Mouse (Mus musculus) CH12.LX (cell line): ENCODE data around the gene Atp5d. TPM values are rescaled to one million over a fixed set of nuclear protein-coding genes. Genes with fewer than 3 reads are reported as not detected.

ENCODE experiments used
- DNase-seq: peaks from one replicate; pipeline ENCODE4 v3.0.0-alpha.2; 2013; ENCODE audit errors: extremely low read depth
- H3K27ac ChIP-seq: 2 replicates; pipeline ENCODE4 v1.5.1; 2012; ENCODE audit warnings: low read depth, mild to moderate bottlenecking, control low read depth, moderate library complexity; ENCODE audit not compliant: insufficient read depth
- H3K27me3 ChIP-seq: replicated peaks from 2 replicates; pipeline ENCODE3; 2012; ENCODE audit warnings: inconsistent platforms
- H3K36me3 ChIP-seq, 2 experiments: replicated peaks in 1 of 2; 2 replicates each; pipeline versions ENCODE3 to v1.6.1; 2012; ENCODE audit warnings: inconsistent platforms in 1 of 2, low read length in 1 of 2, mild to moderate bottlenecking in 1 of 2, mixed read lengths in 1 of 2, moderate library complexity in 1 of 2; ENCODE audit not compliant: control insufficient read depth in 1 of 2, insufficient read depth in 1 of 2
- H3K4me1 ChIP-seq, 2 experiments: 2 replicates each; pipeline ENCODE4 v1.6.1; 2012; ENCODE audit warnings: inconsistent platforms in 1 of 2, moderate library complexity in 1 of 2; ENCODE audit not compliant: insufficient read depth in 2 of 2, control insufficient read depth in 1 of 2
- H3K4me2 ChIP-seq: 2 replicates; pipeline ENCODE4 v1.6.1; 2012; ENCODE audit warnings: low read depth, mild to moderate bottlenecking, control low read depth; ENCODE audit not compliant: poor library complexity, insufficient read depth, severe bottlenecking
- H3K4me3 ChIP-seq, 3 experiments: fragments of 150-350 bp in 1 of 3; sonication (generic) in 1 of 3; replicated peaks in 1 of 3; 2 replicates each; pipeline versions ENCODE3 to v1.5.1; 2011 to 2012; ENCODE audit warnings: low read depth in 2 of 3, low read length in 2 of 3, mild to moderate bottlenecking in 2 of 3, moderate library complexity in 2 of 3, control low read depth in 1 of 3, improper control_type of control experiment in 1 of 3, inconsistent platforms in 1 of 3, mixed read lengths in 1 of 3; ENCODE audit not compliant: poor library complexity in 1 of 3
- H3K79me2 ChIP-seq: replicated peaks from 2 replicates; pipeline ENCODE4 v1.6.1; 2012; ENCODE audit warnings: mild to moderate bottlenecking, moderate library complexity; ENCODE audit not compliant: control insufficient read depth, poor library complexity, insufficient read depth, severe bottlenecking; ENCODE audit errors: extremely low read depth
- H3K9ac ChIP-seq: 2 replicates; pipeline ENCODE4 v1.6.1; 2012; ENCODE audit warnings: low read depth, mild to moderate bottlenecking, control low read depth, moderate library complexity; ENCODE audit not compliant: insufficient read depth
- H3K9me3 ChIP-seq: replicated peaks from 2 replicates; pipeline ENCODE3; 2012; ENCODE audit warnings: low read length, inconsistent platforms, mixed read lengths
- BHLHE40 ChIP-seq: IDR thresholded peaks from 2 replicates; pipeline ENCODE4 v1.6.1; 2011; ENCODE audit warnings: mild to moderate bottlenecking, low read depth, low read length, improper control_type of control experiment
- ETS1 ChIP-seq: conservative IDR thresholded peaks from 2 replicates; pipeline ENCODE4 v1.6.1; 2012; ENCODE audit warnings: low read depth, mild to moderate bottlenecking, inconsistent platforms, low read length, improper control_type of control experiment, moderate library complexity
- HCFC1 ChIP-seq: IDR thresholded peaks from 2 replicates; pipeline ENCODE4 v1.6.1; 2012; ENCODE audit warnings: low read depth, mild to moderate bottlenecking, inconsistent platforms, low read length, improper control_type of control experiment
- KAT2A ChIP-seq: IDR thresholded peaks from 2 replicates; pipeline ENCODE4 v1.6.1; 2012; ENCODE audit warnings: low read length, improper control_type of control experiment, inconsistent platforms; ENCODE audit not compliant: insufficient replicate concordance
- MAZ ChIP-seq: IDR thresholded peaks from 2 replicates; pipeline ENCODE4 v1.6.1; 2012; ENCODE audit warnings: low read depth, mild to moderate bottlenecking, inconsistent platforms, low read length, improper control_type of control experiment, moderate library complexity
- MYC ChIP-seq: IDR thresholded peaks from 2 replicates; pipeline ENCODE4 v1.6.1; 2011; ENCODE audit warnings: low read depth, mild to moderate bottlenecking, improper control_type of control experiment, low read length
- POLR2A ChIP-seq: IDR thresholded peaks from 2 replicates; pipeline ENCODE4 v1.6.1; 2011; ENCODE audit warnings: low read depth, mild to moderate bottlenecking, improper control_type of control experiment, low read length
- POLR2AphosphoS2 ChIP-seq: IDR thresholded peaks from 2 replicates; pipeline ENCODE4 v1.6.1; 2011; ENCODE audit warnings: low read depth, low read length, improper control_type of control experiment
- SIN3A ChIP-seq: IDR thresholded peaks from 2 replicates; pipeline ENCODE4 v1.6.1; 2012; ENCODE audit warnings: low read length, improper control_type of control experiment, inconsistent platforms
- TBP ChIP-seq: conservative IDR thresholded peaks from 2 replicates; pipeline ENCODE4 v1.6.1; 2011; ENCODE audit warnings: low read depth, low read length, improper control_type of control experiment
- UBTF ChIP-seq: IDR thresholded peaks from 2 replicates; pipeline ENCODE4 v1.6.1; 2012; ENCODE audit warnings: low read depth, mild to moderate bottlenecking, inconsistent platforms, low read length, improper control_type of control experiment, moderate library complexity
- ZC3H11A ChIP-seq: IDR thresholded peaks from 2 replicates; pipeline ENCODE4 v1.6.1; 2012; ENCODE audit warnings: low read depth, mild to moderate bottlenecking, inconsistent platforms, low read length, improper control_type of control experiment
- ZKSCAN1 ChIP-seq: IDR thresholded peaks from 2 replicates; pipeline ENCODE4 v1.6.1; 2012; ENCODE audit warnings: low read depth, inconsistent platforms, low read length, improper control_type of control experiment, borderline replicate concordance
- ZMIZ1 ChIP-seq: IDR thresholded peaks from 2 replicates; pipeline ENCODE4 v1.6.1; 2012; ENCODE audit warnings: low read depth, mild to moderate bottlenecking, inconsistent platforms, low read length, improper control_type of control experiment
- dilution Hi-C: fragments of 300-500 bp; cut with MboI; formaldehyde crosslinking; loops from 2 replicates; pipeline ENCODE4 v1.14.3; 2020; ENCODE audit warnings: low sequenced_read_pairs; ENCODE audit not compliant: extremely low pct_unique_long_range_greater_than_20kb, extremely low pct_ligation_motif_present
- in situ Hi-C: fragments of 300-500 bp; cut with MboI; formaldehyde crosslinking; loops from 3 replicates; pipeline ENCODE4 v1.14.3; 2019; ENCODE audit warnings: low sequenced_read_pairs, low pct_ligation_motif_present, low pct_unique_long_range_greater_than_20kb, mixed read lengths
- polyA plus RNA-seq: library from polyadenylated mRNA; unstranded; fragments of >175 nt; gene quantifications from 2 replicates; pipeline ENCODE4 v1.2.1, GENCODE M21; 2012; ENCODE audit warnings: low read depth; ENCODE audit not compliant: insufficient read length
- total RNA-seq, 2 experiments: library from RNA; depleted of rRNA; stranded (reverse); fragments of 300-350 nt in 1 of 2; fragments of >200 nt in 1 of 2; gene quantifications; 2 replicates each; pipeline ENCODE4 v1.2.3; 2012 to 2014

Atp5d gene
- total and polyA plus RNA-seq, 3 experiments = 106 to 352 (median 326) TPM

GRCm38 (mm10) chr10:80129846-80130245 is 8.6 kb upstream of the Atp5d start:
- Histone ChIP-seq H3K36me3 (peaks cover 79 to 92% of the 10 kb centered on the region in 2 experiments), H3K27ac (no peak overlapping the region), H3K4me1 (peaks cover 6 to 9% of the 10 kb centered on the region in 2 experiments; a peak in 3 of 4 replicates), H3K79me2 (no peaks in the 10 kb centered on the region; the same call in 1 of the 2 replicates), H3K4me2 (no peak overlapping the region), H3K27me3 (no peaks in the 10 kb centered on the region), H3K4me3 (no peak overlapping the region), H3K9ac (no peak overlapping the region), H3K9me3 (no peaks in the 10 kb centered on the region)
- no peak for DNase-seq
- dilution Hi-C loops (no loop called here), in situ Hi-C loops (no loop called here)
- TF ChIP-seq ETS1 = no peak
- no peak for TF ChIP-seq BHLHE40
- TF ChIP-seq UBTF = no peak
- no peak for TF ChIP-seq POLR2A
- no peak for TF ChIP-seq ZC3H11A
- TF ChIP-seq SIN3A = no peak
- TF ChIP-seq ZMIZ1 = no peak
- TF ChIP-seq ZKSCAN1 = no peak
- no peak for TF ChIP-seq TBP
- TF ChIP-seq KAT2A = no peak
- no peak for TF ChIP-seq POLR2AphosphoS2
- no peak for TF ChIP-seq MAZ
- TF ChIP-seq MYC = no peak

GRCm38 (mm10) chr10:80130403-80131031 is 7.9 kb upstream of the Atp5d start:
- in situ Hi-C loops (no loop called here), dilution Hi-C loops (no loop called here)
- H3K27ac ChIP-seq = no peak overlapping the region
- no peaks in the 10 kb centered on the region for H3K27me3 ChIP-seq
- peaks cover 73 to 87% of the 10 kb centered on the region in 2 experiments for H3K36me3 ChIP-seq
- no peaks in the 10 kb centered on the region for H3K79me2 ChIP-seq
- H3K9ac ChIP-seq = no peak overlapping the region
- no peaks in the 10 kb centered on the region for H3K9me3 ChIP-seq
- H3K4me3 ChIP-seq = no peak overlapping the region
- H3K4me1 ChIP-seq = peaks cover 6 to 9% of the 10 kb centered on the region in 2 experiments; a peak in 3 of 4 replicates
- TF ChIP-seq HCFC1 (no peak), ZMIZ1 (no peak)
- no peak overlapping the region for H3K4me2 ChIP-seq
- DNase-seq = no peak
